Mouse (Mus musculus) lung, postnatal 4 days (tissue): Measurements from ENCODE around the gene Adgrg2.

Experiments used
- DNase-seq, 2 experiments: peaks; one replicate each; pipeline ENCODE4 v3.0.0; 2021

Adgrg2 gene

DNA sequence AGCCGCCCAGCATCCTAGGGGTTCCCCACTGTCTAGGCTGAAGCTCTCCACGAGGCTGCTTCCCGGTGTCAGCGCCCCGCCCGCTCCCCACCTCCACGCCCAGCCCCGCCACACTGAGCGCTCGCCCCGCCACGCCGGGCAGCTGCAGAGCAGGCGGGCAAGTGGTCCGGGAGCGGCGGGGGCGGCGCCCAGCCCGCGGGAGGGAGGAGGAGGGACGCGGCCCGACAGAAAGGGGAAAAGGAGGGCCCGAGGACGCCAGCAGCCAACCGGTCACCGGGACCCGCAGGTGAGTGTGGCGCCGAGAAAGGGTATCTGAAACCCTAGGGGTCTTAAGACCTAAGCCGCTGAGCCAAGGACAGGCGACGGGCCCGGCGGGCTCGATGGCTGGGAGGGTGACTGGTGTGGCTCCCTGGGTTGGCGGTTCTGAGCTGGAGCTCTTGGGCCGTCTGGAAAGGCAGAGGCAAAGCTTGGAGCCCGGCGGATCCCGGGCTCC is at the start of gene Adgrg2:
Gene Adgrg2, plus strand, starts transcription at position 227 of the 493 bp plus-strand sequence.
- DNase-seq = peak; percentile 26 to 40

DNA sequence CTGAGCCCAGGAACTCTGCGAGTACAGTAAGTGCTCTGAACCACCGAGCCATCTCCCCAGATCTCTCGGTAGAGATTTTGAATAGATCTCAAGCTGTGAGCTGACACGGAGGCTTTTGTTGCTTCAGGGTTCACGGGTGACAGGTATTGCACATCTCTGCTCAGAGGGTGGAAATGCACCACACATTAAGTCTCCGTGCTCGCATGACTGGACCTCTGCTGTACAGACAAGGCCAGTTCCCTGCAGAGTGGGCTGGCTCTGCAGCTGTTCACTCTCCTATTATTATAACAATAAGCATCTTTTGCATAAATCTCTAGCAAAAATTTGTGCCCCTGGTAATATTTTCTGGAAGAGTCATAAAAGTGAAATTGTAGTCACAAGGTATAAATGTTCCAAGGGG is 39.5 kb upstream of the Adgrg2 start:
- DNase-seq = no peak

DNA sequence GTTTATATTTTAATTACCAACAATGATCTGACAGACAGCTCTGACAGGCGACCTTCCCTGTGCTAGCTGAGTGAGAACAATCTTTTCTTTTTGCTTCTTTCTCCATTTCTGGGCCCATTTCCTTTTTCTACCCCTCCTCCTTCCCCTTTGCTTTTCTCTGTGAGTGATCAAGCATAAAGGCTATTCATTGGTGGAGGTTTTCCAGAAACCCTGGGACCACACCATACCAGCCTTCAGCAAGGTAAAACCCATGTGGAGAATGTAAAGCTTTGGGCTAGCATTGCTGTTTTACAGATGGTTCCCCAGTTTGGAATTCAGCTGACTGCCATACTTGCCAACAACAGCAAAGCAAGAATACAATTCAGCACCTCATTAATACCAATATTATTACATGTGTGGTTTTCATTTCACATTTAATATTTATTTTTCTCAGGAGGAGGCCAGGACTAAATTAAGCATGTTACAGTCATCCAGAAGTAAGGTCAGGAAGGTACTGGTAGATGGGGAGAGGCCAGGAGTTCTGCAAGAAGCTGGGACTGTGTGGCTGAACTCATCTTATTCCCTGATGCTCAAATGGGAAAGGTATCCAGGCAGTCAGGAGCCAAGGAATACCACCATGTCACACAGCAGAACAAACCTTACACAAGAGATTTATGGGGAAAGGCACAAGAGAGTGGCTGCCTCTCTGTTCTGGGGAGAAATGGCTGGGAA is 38.4 kb upstream of the Adgrg2 start:
- DNase-seq = no peak

DNA sequence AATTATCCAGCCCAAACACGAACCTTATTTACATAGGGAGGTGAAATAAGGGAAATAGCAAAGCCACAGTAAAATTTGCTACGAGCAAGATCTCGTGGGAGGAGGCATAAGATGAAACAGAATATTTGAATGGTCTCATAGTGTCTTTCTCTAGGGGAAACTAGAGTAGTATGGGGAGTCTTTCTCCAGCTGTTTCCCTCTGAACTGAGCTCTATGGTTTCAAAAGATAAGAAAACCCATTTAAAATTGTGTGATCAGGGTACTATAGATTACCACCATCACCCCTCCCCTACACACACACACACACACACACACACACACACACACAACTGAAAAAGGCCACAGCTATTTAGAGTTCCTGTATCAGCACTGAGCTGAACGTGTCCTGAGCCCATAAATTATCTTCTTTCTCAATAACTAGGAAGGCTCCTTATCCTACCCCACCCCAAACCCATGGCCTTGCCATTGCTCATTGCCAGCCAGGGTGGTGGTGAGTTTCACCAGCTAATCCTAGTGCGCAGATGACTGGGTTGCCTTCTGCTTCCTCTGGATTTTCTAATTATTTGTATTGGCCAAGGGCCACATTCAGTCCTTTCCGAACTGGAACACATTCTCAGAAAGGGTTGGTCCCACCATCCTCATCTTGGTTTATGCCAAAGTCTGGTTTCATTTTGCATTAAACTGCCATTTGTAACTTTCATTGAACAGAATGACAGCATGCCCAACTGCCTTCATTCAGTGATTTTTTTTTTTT is 5.6 kb upstream of the Adgrg2 start:
- DNase-seq = no peak

DNA sequence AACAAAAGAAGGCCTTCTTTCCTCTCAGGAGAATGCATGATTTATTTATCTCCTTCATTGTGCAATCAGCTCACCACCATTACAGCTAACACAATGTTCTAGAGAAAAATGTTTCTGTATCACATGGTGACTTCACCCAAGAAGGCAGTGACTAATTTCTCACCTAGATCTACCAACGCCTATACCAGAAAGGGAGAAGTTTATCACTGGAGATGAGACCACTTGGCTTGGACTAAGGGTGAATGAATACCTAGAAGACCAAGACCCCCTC is 5.1 kb upstream of the Adgrg2 start:
- DNase-seq = no peak

DNA sequence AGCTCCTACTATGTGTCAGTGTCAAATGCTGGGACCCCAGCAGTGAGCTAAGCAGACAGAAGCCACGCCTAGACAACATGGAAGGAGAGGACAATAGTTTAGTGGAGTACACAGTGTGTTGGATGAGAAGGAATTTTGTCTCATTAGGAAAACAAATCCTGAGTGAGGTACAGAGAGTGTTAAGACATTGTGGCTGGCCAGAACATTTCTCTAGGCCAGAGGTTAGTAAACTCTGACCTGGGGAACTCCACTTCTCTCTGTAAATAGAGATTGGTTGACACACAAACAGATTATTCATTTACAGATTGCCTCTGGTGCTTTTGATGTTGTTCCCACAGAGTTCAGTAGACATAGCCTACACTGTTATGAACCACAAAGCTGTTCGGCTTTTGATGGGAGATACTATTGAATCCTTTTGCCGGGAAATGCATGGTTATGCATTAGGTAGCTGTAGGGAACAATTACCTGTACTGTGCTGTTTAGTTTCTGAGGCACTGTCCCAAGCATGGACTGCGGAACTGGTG is 22.5 kb downstream of the Adgrg2 start:
- DNase-seq = no peak

DNA sequence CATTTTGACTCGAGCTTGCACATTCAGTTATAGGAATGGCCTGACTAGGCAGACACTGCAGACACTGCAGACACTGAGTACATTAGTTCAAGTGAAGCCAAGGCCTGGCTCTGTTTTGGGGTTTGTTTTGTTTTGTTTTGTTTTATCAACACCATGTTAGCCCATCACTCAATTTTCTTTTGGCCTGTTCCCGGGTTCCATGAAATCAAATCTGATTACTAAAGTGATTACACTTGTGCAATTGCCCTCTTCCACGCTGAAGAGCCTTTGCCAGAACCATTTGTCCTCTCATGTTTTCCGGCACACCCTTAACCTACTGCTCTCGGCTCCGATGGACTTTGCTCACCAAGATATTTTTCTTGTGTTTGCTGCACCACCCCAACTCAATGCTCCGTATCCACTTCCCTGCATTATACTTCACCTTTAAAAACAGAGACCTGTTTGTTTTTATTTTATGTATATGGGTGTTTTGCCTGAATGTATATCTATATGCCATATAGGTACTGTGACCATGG is 23.4 kb downstream of the Adgrg2 start:
- no peak for DNase-seq

DNA sequence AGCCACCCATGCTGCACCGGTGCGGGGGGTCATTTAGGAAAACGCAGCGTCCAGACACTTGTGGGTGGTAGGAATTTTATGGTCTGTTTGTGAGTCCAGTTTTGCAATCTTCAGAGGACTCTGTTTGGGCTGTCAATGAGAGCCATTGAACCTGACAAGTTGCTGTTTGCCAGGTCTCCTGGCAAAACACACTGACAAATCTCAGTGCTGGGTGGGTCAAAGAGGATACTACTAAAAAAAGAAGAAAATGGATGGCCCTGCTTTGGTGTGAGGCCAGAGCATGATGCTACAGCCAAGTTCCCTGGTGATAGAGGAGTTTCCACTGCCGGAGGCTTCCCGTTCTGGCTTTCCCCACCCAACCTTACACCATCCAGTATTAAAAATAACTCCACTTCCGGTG is 27.9 kb downstream of the Adgrg2 start:
- peak; percentile 36 to 68 for DNase-seq

DNA sequence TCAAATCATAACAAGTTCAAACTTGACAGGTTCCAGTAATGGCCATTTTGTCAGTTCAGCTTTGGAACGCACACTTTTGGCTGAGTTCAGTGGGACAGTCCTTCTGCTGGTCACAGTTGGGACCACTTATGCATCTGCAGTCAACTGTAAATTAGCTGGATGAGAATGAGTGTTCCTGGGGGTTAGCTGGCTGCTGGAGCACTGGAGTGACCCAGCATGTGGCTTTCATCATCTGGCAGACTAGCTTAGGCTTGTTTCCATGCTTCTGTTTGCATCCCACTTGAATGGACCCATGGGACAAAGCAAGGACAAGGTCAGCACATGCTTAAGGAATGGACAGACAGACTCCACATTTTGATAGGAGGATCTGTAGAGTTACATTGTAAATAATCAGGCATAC is 33.2 kb downstream of the Adgrg2 start:
- peak in 1 of 2 experiments; percentile 29 for DNase-seq

DNA sequence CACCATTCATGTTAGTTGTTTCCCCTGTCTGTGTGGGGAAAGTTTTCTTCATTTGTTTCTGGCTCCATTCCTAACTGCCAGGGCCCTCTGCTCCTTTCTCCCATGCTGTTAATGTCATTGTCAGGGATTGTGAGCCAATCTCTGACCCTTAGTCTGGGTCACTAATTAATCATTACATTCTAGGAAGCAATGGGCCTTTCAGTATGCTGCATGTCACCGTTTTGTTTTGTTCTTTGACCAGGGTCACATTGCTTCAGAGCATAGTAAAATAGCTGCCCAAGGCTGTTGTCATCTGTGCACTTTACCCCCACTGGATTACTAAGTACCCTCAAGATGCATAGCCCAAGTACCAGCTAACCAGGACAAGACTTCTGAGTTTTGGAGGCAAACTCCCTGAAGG is 36.0 kb downstream of the Adgrg2 start:
- DNase-seq = peak in 1 of 2 experiments; percentile 4

DNA sequence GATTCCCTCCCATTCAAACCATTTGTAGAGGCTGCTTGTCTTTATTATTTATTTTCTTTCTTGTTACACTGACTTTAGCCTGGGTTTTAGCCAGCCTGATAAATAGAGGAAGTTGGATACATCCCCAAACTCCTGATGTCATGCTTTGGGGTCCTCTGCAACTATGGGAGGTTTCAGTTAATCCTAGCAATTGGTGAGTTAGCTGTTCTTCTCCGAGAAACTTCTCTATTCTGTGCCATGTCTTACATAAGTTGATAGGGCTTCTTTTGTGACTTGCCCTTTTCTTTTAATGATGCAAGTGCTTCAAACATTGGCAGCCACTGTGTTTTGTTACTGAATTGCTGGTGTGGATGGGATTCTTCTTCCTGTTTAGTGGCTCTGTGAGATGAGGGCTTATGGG is 36.4 kb downstream of the Adgrg2 start:
- no peak for DNase-seq

DNA sequence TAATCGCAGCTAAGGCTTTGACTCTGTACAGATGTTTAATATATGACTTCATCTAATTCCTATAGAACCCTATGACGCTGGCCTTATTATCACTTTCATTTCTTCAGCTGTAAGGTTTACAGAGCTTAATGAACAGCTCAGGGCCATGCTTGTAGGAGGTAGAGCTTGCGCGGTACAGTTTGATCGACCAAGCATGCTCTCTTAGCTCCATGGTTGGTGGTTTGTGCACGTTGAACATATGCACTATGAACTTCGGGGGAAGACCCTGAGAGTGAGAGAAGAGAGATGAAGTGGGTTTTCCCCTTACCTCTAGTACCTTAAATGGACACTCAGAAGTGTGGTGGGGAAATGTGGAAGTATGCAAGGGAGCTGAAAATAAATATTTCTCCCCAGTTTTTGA is 41.7 kb downstream of the Adgrg2 start:
- no peak for DNase-seq

DNA sequence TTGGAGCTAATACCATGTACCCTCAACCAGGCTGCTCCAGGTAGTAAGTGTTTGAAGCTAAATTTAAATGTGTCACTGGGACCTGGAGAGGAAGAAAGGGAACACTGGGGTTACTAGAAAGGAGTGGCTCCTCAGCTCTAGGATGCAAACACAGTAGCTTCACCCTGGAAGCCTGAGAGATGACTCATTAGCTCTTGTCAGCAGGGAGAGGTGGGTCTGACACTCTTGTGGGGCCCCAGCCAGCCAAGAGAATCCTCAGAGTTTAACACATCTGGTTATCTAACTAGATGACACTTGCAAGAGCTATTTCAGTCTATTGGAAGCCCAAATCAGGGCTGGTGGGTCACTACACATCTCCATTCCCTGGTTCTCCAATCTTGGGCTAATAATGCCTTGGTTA is 50.8 kb downstream of the Adgrg2 start:
- no peak for DNase-seq

DNA sequence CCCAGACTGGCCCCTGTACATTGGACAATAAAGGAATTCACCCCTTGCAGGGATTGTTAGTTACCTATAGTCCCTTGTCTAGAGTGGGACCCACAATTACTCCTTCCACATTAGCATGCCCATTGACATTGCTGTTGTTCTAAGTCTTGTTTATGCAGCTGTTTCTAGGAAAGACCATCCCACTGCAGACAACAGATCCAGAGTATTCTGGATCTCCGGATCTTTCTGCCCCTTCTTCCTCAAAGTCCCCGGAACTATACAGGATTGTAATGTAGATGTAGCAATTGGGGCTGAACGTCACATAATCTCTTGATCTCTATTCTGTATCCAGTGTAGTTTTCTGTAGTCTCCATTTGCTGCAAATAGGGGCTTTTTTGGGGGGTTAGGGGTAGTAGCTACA is 57.9 kb downstream of the Adgrg2 start:
- DNase-seq = no peak

DNA sequence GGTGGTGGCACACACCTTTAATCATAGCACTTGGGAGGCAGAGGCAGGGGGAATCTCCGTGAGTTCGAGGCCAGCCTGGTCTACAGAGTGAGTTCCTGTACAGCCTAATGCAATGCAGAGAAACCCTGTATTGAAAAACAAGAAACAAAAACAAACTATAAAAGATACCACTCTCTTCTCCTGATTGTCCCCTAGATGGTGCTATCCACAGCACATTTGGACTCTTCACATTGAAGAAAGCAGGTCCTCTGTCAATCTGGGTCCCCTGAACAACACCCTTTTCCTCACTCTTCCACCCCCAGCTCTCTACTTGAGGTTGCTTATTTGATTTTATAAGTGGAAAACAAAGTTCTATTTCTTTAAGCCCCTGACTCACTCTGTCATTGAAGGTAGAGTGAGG is 58.9 kb downstream of the Adgrg2 start:
- no peak for DNase-seq

DNA sequence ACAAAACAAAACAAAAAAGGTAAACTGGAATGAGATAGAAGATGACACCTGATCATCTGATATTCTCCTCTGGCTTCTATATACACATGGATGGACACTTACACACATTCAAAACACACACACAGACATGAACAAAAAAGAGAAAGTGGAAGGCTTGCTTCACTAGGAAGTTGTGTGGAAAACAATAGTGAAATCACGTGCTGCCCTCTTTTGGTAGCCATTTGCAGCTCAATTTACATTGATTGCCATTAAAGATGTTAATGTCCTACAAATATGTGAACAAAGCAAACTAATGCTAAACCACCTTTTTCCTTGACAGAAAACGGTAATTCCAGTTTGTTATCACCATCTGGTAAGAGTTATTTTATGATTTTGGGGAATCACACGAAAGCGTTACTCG is 65.2 kb downstream of the Adgrg2 start:
- DNase-seq = no peak

DNA sequence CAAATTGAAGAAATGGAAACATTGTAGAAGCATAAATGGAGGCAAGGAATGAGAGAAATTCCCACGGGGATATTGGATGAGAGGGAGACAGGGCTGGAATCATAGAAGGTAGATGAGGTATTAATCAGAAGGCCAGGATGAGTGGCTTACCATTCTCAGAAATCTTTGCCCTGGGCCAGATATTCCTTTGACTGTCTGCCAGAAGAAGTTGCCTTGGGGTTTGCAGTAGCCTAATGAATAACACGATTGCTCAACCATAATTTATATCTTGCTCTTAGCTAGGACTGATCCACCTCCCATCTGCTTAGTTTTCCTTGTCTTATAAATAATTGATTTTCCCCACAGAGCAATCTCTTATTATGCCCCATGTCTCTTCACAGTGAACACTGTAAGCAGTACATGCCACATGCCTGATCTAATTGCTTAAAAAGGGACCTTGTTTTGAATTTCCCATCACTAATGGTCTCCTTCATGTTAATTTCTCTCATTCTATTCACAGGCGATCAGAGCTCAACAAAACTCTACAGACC is 80.8 kb downstream of the Adgrg2 start:
- DNase-seq = no peak

DNA sequence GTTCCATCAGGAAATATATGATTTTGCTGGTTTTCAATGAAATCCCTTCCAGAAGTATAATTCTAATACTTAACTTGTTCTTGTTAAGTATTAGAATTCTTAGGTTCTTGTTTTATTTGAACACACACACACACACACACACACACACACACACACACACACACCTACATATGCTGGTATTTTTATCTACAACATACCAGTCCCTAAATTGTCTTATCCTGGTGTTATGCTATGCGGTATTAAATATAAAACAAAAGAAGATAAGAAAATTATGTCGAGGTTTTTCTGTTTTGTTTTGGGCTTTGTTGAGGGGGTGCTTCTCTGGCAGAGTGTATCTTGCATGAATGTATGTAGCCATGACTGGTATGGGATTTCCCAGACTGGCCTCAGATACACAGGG is 99.3 kb downstream of the Adgrg2 start:
- no peak for DNase-seq

DNA sequence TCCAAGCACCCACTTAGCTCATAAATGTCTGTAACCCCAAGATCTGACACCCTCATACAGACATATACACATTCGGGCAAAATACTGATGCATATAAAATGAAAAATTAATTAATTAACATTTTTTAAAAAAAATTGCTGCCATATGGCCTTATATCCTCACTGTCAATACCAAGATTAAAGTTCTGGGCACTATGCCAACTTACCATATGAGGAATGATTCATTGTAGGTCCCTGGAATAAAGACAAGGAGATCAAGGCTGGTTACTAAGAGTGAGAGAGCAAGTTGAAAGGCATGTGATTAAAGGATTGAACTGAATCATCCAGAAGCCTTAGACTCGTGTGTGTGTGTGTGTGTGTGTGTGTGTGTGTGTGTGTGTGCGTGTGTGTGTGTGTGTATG is 103.8 kb downstream of the Adgrg2 start:
- DNase-seq = no peak

DNA sequence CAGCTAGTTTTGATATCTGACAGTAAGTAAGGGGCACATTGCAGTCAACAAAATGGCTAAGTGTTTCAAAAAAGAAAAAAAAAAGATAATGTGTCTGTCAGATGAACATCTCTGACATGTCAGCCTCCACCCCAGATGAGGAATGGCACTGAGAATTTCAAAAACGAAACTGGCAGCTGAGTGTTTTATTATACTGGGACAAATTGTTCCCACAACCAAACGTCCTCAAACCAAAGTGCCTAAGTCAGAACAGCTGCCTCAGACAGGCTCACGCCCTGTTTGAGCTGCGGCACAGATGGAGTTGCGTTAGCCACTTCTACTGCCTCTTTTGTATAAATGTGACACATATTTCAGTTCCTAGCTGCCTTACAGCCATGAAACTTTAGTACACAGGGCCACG is 104.4 kb downstream of the Adgrg2 start:
- peak in 1 of 2 experiments; percentile 52 for DNase-seq

DNA sequence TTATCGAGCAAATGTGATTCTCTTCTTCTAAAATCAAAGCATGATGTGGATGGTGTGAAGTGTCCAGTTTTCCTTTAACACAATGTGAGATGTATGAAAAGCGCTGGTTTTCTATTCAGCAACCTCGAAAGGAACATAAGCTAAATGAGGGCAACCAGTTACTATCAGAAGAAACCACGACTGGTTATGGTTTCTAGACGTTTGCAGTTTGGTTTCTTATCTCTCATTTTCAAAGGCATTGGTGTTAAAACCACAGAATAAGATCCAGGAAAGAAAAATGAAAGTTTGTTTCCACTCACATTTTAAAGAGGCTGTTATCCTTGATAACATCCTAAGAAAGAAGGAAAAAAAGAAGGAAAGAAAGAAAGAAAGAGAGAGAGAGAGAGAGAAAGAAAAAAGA is 106.0 kb downstream of the Adgrg2 start:
- no peak for DNase-seq

DNA sequence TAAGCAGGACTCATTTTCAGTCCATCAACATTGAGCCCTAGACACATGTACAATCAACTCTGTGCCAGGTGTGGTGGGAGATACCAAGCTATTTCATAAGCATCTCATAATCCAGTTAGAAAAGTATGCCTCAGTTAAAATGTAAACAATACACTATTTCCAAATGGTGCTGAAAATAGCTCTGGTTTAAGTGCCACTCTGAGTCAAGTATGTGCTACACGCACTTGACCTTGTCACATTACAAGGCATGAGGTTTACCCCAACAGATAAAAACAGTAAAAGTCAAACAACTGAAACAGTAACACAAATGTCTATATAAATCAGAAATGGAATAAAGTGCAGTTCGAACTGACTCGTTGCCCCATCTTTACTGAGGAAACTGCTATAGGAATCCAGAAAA is 110.6 kb downstream of the Adgrg2 start:
- DNase-seq = peak in 1 of 2 experiments; percentile 14

DNA sequence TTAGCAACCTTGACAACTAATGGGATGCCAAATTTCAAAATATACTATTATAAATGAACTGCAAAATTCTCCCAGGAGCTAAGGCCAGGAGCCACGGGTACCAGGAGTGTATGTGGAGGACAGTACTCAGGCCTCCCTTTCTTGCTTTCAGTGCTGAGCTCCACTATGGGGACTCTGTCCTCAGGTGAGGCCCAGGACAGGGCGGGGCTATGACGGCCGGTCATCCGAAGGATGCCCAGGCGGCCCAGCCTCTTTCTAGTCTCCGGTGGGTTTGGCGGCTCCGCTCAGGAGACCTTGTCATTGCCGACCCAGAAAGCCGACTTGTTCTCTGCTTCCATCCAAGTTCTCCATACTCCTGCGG is 111.2 kb downstream of the Adgrg2 start:
- no peak for DNase-seq
